Mouse (Mus musculus) hindbrain, embryonic 16.5 days (tissue): ENCODE measurements around the gene Hirip3. TPM values are rescaled to one million over a fixed set of nuclear protein-coding genes. Genes with fewer than 3 reads are reported as not detected.

Experiments used
- ATAC-seq: fragments of 200-750 bp; cut with Nextera tagmentation; 2 replicates; pipeline ENCODE4 v1.8.0; 2017; ENCODE audit warnings: moderate TSS enrichment, moderate library complexity
- H3K27ac ChIP-seq: fragments of 300-500 bp; sonication (generic); 2 replicates; pipeline ENCODE4 v1.5.1; 2014; ENCODE audit warnings: low read depth, mild to moderate bottlenecking, control low read depth, low read length, moderate library complexity
- H3K27me3 ChIP-seq: fragments of 300-500 bp; sonication (generic); replicated peaks from 2 replicates; pipeline ENCODE4 v1.6.1; 2014; ENCODE audit warnings: low read length; ENCODE audit not compliant: control insufficient read depth, insufficient read depth
- H3K36me3 ChIP-seq: fragments of 300-500 bp; sonication (generic); 2 replicates; pipeline ENCODE4 v1.6.1; 2014; ENCODE audit warnings: mild to moderate bottlenecking, low read length, moderate library complexity, mixed read lengths; ENCODE audit not compliant: control insufficient read depth, insufficient read depth
- H3K4me1 ChIP-seq: fragments of 300-500 bp; sonication (generic); 2 replicates; pipeline ENCODE4 v1.6.1; 2014; ENCODE audit warnings: low read depth, low read length; ENCODE audit not compliant: control insufficient read depth, insufficient read depth
- H3K4me2 ChIP-seq: fragments of 300-500 bp; sonication (generic); 2 replicates; pipeline ENCODE4 v1.6.1; 2014; ENCODE audit warnings: mild to moderate bottlenecking, low read length, control low read depth, moderate library complexity
- H3K4me3 ChIP-seq: fragments of 300-500 bp; sonication (generic); 2 replicates; pipeline ENCODE4 v1.5.1; 2014; ENCODE audit warnings: mild to moderate bottlenecking, low read length, control low read depth, moderate library complexity
- H3K9ac ChIP-seq: fragments of 300-500 bp; sonication (generic); 2 replicates; pipeline ENCODE4 v1.6.1; 2014; ENCODE audit warnings: low read depth, mild to moderate bottlenecking, control low read depth, low read length, moderate library complexity
- H3K9me3 ChIP-seq: fragments of 300-500 bp; sonication (generic); 2 replicates; pipeline ENCODE4 v1.6.1; 2014; ENCODE audit warnings: mild to moderate bottlenecking, low read length, moderate library complexity; ENCODE audit not compliant: control insufficient read depth
- WGBS: fragments of 180-500 bp; shearing (Covaris S2); extraction: QIAGEN DNeasy Blood & Tissue Kit; methylation state at CpG from one replicate; pipeline ENCODE4 v1.1.7; 2014; 5-methylcytosine and 5-hydroxymethylcytosine counted together
- polyA plus RNA-seq: library from polyadenylated mRNA; unstranded; fragments of >200 nt; fragmentation: Nextera tagmentation; extraction: Ambion mirVana; gene quantifications from 2 replicates; pipeline ENCODE4 v1.2.1, GENCODE M21; 2015

The Hirip3 gene
- polyA plus RNA-seq, 1 experiment from 2014 or later, result 21.1 TPM

GRCm38 (mm10) chr7:126847421-126848398 is 14.1 kb upstream of the Hirip3 start:
- Histone ChIP-seq H3K4me3 (peak overlapping the region; percentile 61), H3K9ac (peak overlapping the region; percentile 81), H3K27me3 (0 out of 2 replicates have a peak, but pooled peaks cover 2% of the 10 kb centered on the region), H3K9me3 (no peaks in the 10 kb centered on the region), H3K4me2 (peak overlapping the region; percentile 99), H3K4me1 (peaks cover 13% of the 10 kb centered on the region), H3K36me3 (peaks cover 6% of the 10 kb centered on the region; the same call in 1 of the 2 replicates), H3K27ac (peak overlapping the region; percentile 54; the same call in 1 of the 2 replicates)
- WGBS, result under 1% methylated on average over 53 of the region's 74 CpGs
- ATAC-seq, result peak; percentile 55

DNA sequence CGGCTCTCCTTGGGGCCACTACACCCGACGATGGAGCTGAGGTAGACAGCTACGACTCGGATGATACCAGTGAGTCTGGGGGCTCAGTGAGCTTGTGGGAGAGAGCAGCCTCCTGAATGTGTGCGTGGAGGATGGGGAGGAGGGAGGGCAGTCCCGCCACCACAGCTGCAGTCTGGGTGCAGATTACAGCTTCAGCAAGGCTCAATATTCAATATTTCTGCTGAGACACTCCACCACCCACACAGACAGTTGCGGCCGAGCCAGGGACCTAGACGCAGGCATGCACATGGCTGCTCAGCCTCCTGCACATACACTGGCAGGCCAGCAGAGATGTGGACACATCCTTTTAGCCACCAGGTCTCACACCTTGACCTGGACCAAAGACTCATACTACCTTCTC is 13.0 kb upstream of the Hirip3 start:
- Histone ChIP-seq H3K9me3 (no peaks in the 10 kb centered on the region), H3K4me3 (peak overlapping the region; percentile 61), H3K27me3 (0 out of 2 replicates have a peak, but pooled peaks cover 2% of the 10 kb centered on the region), H3K9ac (peak overlapping the region; percentile 81), H3K4me2 (peak overlapping the region; percentile 99), H3K27ac (peak overlapping the region; percentile 62; the same call in 1 of the 2 replicates), H3K4me1 (peaks cover 13% of the 10 kb centered on the region), H3K36me3 (peaks cover 10% of the 10 kb centered on the region; the same call in 1 of the 2 replicates)
- WGBS, result 19% methylated on average over 10 of the region's 10 CpGs
- ATAC-seq, result peak; percentile 28

GRCm38 (mm10) chr7:126850161-126850560 is 11.6 kb upstream of the Hirip3 start:
- Histone ChIP-seq H3K27ac (no peak overlapping the region), H3K27me3 (0 out of 2 replicates have a peak, but pooled peaks cover 2% of the 10 kb centered on the region), H3K9me3 (no peaks in the 10 kb centered on the region), H3K36me3 (peaks cover 12% of the 10 kb centered on the region; the same call in 1 of the 2 replicates), H3K4me3 (no peak overlapping the region), H3K9ac (no peak overlapping the region), H3K4me2 (no peak overlapping the region), H3K4me1 (peaks cover 13% of the 10 kb centered on the region)
- WGBS, result 87% methylated on average over 6 of the region's 6 CpGs
- ATAC-seq, result no peak

DNA sequence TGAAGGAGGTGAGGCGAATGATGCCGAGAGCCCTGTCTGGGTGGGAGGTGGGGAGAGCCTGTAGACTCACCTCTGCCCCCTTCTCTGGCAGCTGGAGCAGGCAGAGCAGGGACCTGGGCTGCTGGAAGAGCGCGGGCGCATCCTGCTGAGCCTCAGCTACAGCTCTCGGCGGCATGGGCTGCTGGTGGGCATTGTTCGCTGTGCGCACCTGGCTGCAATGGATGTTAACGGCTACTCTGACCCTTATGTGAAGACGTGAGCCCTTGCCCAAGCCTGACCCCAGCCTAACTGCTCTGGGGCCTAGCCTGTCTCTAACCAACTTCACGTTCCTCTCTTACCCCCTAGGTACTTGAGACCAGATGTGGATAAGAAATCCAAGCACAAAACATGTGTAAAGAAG is 10.6 kb upstream of the Hirip3 start:
- Histone ChIP-seq H3K36me3 (peaks cover 17% of the 10 kb centered on the region; the same call in 1 of the 2 replicates), H3K4me1 (peaks cover 13% of the 10 kb centered on the region), H3K4me3 (no peak overlapping the region), H3K27ac (no peak overlapping the region), H3K9me3 (no peaks in the 10 kb centered on the region), H3K9ac (no peak overlapping the region), H3K4me2 (no peak overlapping the region), H3K27me3 (0 out of 2 replicates have a peak, but pooled peaks cover 2% of the 10 kb centered on the region)
- ATAC-seq, result no peak
- 47% methylated on average over 12 of the region's 12 CpGs for WGBS

GRCm38 (mm10) chr7:126853454-126853853 is 8.3 kb upstream of the Hirip3 start:
- 91% methylated on average over 5 of the region's 5 CpGs for WGBS
- H3K9ac ChIP-seq, result no peak overlapping the region
- peaks cover 3% of the 10 kb centered on the region for H3K4me1 ChIP-seq
- ATAC-seq, result no peak
- H3K9me3 ChIP-seq, result no peaks in the 10 kb centered on the region
- no peak overlapping the region for H3K4me3 ChIP-seq
- H3K36me3 ChIP-seq, result peaks cover 23% of the 10 kb centered on the region; the same call in 1 of the 2 replicates
- H3K27ac ChIP-seq, result no peak overlapping the region
- H3K4me2 ChIP-seq, result no peak overlapping the region
- 0 out of 2 replicates have a peak, but pooled peaks cover 2% of the 10 kb centered on the region for H3K27me3 ChIP-seq

DNA sequence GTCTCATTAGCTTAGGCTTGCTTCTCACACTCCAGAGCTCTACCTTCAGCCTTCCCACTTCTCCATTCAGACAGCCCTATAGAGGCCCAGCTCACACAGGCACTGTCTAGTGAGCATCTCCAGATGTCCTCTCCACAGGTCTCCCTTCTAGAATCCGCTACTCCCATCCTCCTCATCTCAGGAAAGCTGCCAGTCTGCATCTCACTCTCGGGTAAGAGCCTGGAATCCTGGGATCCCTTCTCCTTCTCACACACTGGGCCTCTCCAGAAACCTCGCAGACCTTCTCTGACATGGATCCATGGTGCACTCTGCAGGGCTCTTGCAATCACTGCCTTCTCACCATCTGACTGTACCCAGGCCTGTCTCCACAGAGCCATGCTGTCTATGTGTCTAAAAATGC is 6.1 kb upstream of the Hirip3 start:
- Histone ChIP-seq H3K4me1 (peaks cover under 1% of the 10 kb centered on the region; the same call in 1 of the 2 replicates), H3K9ac (no peak overlapping the region), H3K36me3 (peaks cover 23% of the 10 kb centered on the region; the same call in 1 of the 2 replicates), H3K27ac (no peak overlapping the region), H3K9me3 (no peaks in the 10 kb centered on the region), H3K4me3 (no peak overlapping the region), H3K4me2 (no peak overlapping the region), H3K27me3 (no peaks in the 10 kb centered on the region)
- WGBS, result 76% methylated on average over 3 of the region's 3 CpGs
- no peak for ATAC-seq

DNA sequence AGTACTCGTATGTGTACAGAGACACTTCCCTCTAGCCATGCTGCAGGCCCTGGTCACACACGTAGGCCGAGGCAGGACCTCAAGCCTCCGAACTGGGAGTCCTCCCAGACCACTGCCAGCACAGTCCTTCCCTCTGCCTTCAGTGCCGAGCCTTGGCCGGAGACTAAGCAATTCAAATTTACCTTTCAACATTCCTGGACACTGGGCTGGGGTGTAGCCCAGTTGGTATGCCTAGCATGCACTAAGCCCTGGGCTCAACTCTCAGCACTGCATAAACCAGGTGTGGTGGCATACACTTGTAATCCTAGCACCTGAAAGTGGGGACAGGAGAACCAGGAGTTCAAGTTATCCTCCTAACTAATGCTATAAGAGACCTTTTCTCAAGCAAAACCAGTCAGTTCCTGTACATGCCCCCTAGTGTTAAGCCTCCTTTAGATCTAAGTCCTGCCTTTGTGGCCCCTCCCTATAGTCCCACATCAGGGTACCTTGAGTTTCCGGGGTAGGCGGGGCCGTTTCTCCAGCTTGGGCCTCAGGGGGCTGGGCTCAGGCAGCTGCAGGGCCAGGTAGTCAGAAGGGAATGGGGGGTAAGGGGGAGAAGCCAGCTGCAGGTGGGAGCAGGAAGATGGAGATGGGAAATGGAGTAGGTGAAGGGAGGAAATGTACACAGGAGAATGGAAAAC is 4.9 kb upstream of the Hirip3 start:
- Histone ChIP-seq H3K9ac (no peak overlapping the region), H3K27me3 (no peaks in the 10 kb centered on the region), H3K27ac (no peak overlapping the region), H3K4me2 (no peak overlapping the region), H3K4me3 (no peak overlapping the region), H3K36me3 (peaks cover 21% of the 10 kb centered on the region; the same call in 1 of the 2 replicates), H3K4me1 (peaks cover 8% of the 10 kb centered on the region), H3K9me3 (no peaks in the 10 kb centered on the region)
- no peak for ATAC-seq
- WGBS, result 81% methylated on average over 9 of the region's 9 CpGs

GRCm38 (mm10) chr7:126860987-126861386 is 785 bp upstream of the Hirip3 start:
- ATAC-seq, result no peak
- Histone ChIP-seq H3K4me2 (peak overlapping the region; percentile 83), H3K27ac (no peak overlapping the region), H3K27me3 (no peaks in the 10 kb centered on the region), H3K9ac (peak overlapping the region; percentile 68), H3K36me3 (peaks cover 18% of the 10 kb centered on the region), H3K9me3 (no peaks in the 10 kb centered on the region), H3K4me3 (peak overlapping the region; percentile 57), H3K4me1 (peaks cover 22% of the 10 kb centered on the region)
- WGBS, result 70% methylated on average over 5 of the region's 5 CpGs
